In genomic region chr2:119476621-119477391, GRCm38 (mm10) we compare ENCODE assay signal across 8 mouse cellular contexts. TPM values are rescaled to one million over a fixed set of nuclear protein-coding genes. Genes with fewer than 3 reads are reported as not detected.
A peak's percentile ranks its signal among the peaks of the same experiment; 100 is the strongest.
DNase-seq lines count a peak whose midpoint lies in the region; ATAC-seq and TF ChIP-seq lines count a peak whose summit lies in the region.

No protein-coding gene starts in this region.

- DNase-seq in ES-E14 (ENCODE audit: low read depth, low spot score), result no peak
- DNase-seq in heart, postnatal 10 days, result peak; percentile 77 to 82
- peak; percentile 71 to 83 for DNase-seq in kidney, postnatal 4 days

- 0 out of 2 replicates have a peak, but pooled peaks cover 3% of the 10 kb centered on the region for H3K36me3 ChIP-seq in ES-E14 (ENCODE audit: control insufficient read depth, insufficient read depth, low read length, poor library complexity, severe bottlenecking)
- H3K36me3 ChIP-seq in forebrain, embryonic 13.5 days (ENCODE audit: poor library complexity, severe bottlenecking), result peaks cover 6% of the 10 kb centered on the region; the same call in 1 of the 2 replicates
- 0 out of 2 replicates have a peak, but pooled peaks cover 4% of the 10 kb centered on the region for H3K36me3 ChIP-seq in liver, embryonic 15.5 days (replicated peaks)
- peaks cover 5% of the 10 kb centered on the region; the same call in 1 of the 2 replicates for H3K36me3 ChIP-seq in neural tube, embryonic 13.5 days
- H3K36me3 ChIP-seq in testis, adult 2 months (ENCODE audit: control insufficient read depth, insufficient read depth, low read length), result no peaks in the 10 kb centered on the region; the same call in 1 of the 2 replicates

- peak overlapping the region; percentile 97 for H3K27ac ChIP-seq in ES-E14 (ENCODE audit: insufficient read depth, low read depth, low read length, poor library complexity, severe bottlenecking)
- peak overlapping the region; percentile 97 for H3K27ac ChIP-seq in forebrain, embryonic 13.5 days
- peak overlapping the region; percentile 100 for H3K27ac ChIP-seq in liver, embryonic 15.5 days (replicated peaks)
- peak overlapping the region; percentile 98 for H3K27ac ChIP-seq in neural tube, embryonic 13.5 days (replicated peaks)
- H3K27ac ChIP-seq in testis, adult 2 months (ENCODE audit: control insufficient read depth, insufficient read depth, low read depth, low read length), result peak overlapping the region; percentile 96

- H3K27me3 ChIP-seq in forebrain, embryonic 13.5 days, result no peaks in the 10 kb centered on the region
- no peaks in the 10 kb centered on the region for H3K27me3 ChIP-seq in liver, embryonic 15.5 days
- no peaks in the 10 kb centered on the region for H3K27me3 ChIP-seq in neural tube, embryonic 13.5 days
- no peaks in the 10 kb centered on the region for H3K27me3 ChIP-seq in testis, adult 2 months (ENCODE audit: control insufficient read depth, insufficient read depth, low read length)

- peak overlapping the region; percentile 99 for H3K9ac ChIP-seq in ES-E14 (ENCODE audit: insufficient read depth, low read depth, low read length, poor library complexity, severe bottlenecking)
- H3K9ac ChIP-seq in forebrain, embryonic 13.5 days, result peak overlapping the region; percentile 96
- H3K9ac ChIP-seq in liver, embryonic 15.5 days, result peak overlapping the region; percentile 96
- H3K9ac ChIP-seq in neural tube, embryonic 13.5 days, result peak overlapping the region; percentile 99

- TF ChIP-seq POLR2A in testis, adult 2 months (IDR thresholded peaks at IDR 0.05; ENCODE audit: control insufficient read depth, low read depth, low read length), result no peak; the same call in 1 of the 2 replicates

- intact Hi-C loops in heart, postnatal 10 days (cut with DNase I), result loop anchor here (5.0 kb wide), 1 partner anchor 120 kb away; no protein-coding TSS in a partner anchor

- TF ChIP-seq CTCF in testis, adult 2 months (IDR thresholded peaks at IDR 0.05; ENCODE audit: control insufficient read depth, insufficient read depth, insufficient replicate concordance, low read depth, low read length), result no peak

- peak overlapping the region; percentile 77 for H3K4me2 ChIP-seq in forebrain, embryonic 13.5 days
- H3K4me2 ChIP-seq in liver, embryonic 15.5 days, result peak overlapping the region; percentile 92
- peak overlapping the region; percentile 91 for H3K4me2 ChIP-seq in neural tube, embryonic 13.5 days

- H3K4me3 ChIP-seq in ES-E14 (ENCODE audit: insufficient read depth in 1 of 2, low read depth in 1 of 2, low read length in 2 of 2, poor library complexity in 1 of 2, severe bottlenecking in 1 of 2), result peak overlapping the region; percentile 80 to 82
- H3K4me3 ChIP-seq in forebrain, embryonic 13.5 days, result peak overlapping the region; percentile 92
- peak overlapping the region; percentile 90 for H3K4me3 ChIP-seq in liver, embryonic 15.5 days (replicated peaks)
- peak overlapping the region; percentile 93 for H3K4me3 ChIP-seq in neural tube, embryonic 13.5 days
- peak overlapping the region; percentile 99 for H3K4me3 ChIP-seq in testis, adult 2 months (ENCODE audit: control insufficient read depth, low read depth, low read length)

- under 1% methylated on average over 38 of the region's 44 CpGs for WGBS in forebrain, embryonic 13.5 days
- WGBS in liver, embryonic 15.5 days (ENCODE audit: insufficient replicate concordance), result under 1% methylated on average over 44 of the region's 44 CpGs
- under 1% methylated on average over 44 of the region's 44 CpGs for WGBS in neural tube, embryonic 13.5 days

- peaks cover 2 to 6% of the 10 kb centered on the region in 2 experiments; a peak in 3 of 4 replicates for H3K4me1 ChIP-seq in ES-E14 (ENCODE audit: control insufficient read depth in 2 of 2, insufficient read depth in 2 of 2, low read length in 2 of 2, poor library complexity in 1 of 2)
- H3K4me1 ChIP-seq in forebrain, embryonic 13.5 days, result peaks cover 30% of the 10 kb centered on the region
- H3K4me1 ChIP-seq in liver, embryonic 15.5 days (replicated peaks), result peaks cover 37% of the 10 kb centered on the region
- peaks cover 32% of the 10 kb centered on the region for H3K4me1 ChIP-seq in neural tube, embryonic 13.5 days (replicated peaks)
- peaks cover 2% of the 10 kb centered on the region for H3K4me1 ChIP-seq in testis, adult 2 months (ENCODE audit: control insufficient read depth, insufficient read depth, low read length)

- no peaks in the 10 kb centered on the region for H3K9me3 ChIP-seq in ES-E14 (ENCODE audit: control insufficient read depth, insufficient read depth, low read depth, low read length)
- no peaks in the 10 kb centered on the region for H3K9me3 ChIP-seq in forebrain, embryonic 13.5 days (replicated peaks)
- H3K9me3 ChIP-seq in liver, embryonic 15.5 days (replicated peaks), result no peaks in the 10 kb centered on the region
- H3K9me3 ChIP-seq in neural tube, embryonic 13.5 days, result no peaks in the 10 kb centered on the region

- in situ Hi-C loops in ES-E14 (cut with MboI; ENCODE audit: low sequenced_read_pairs in 2 of 2, unreplicated experiment in 2 of 2), result no loop called here

- peak; percentile 38 for ATAC-seq in cerebellum, adult (ENCODE audit: insufficient number of reproducible peaks, low FRiP score, low TSS enrichment)
- peak; percentile 73 for ATAC-seq in forebrain, embryonic 13.5 days
- peak; percentile 16 for ATAC-seq in liver, embryonic 15.5 days (ENCODE audit: insufficient read depth)
- ATAC-seq in neural tube, embryonic 13.5 days (ENCODE audit: low read depth), result peak; percentile 84

TF ChIP-seq in ES-E14, 5 proteins besides CTCF, POLR2A, EP300 and RAD21:
- TF ChIP-seq HCFC1 (IDR thresholded peaks at IDR 0.05; ENCODE audit: borderline replicate concordance, insufficient read depth, low read length), result peak; percentile 25; the same call in 1 of the 2 replicates
- no peak for TF ChIP-seq ZNF384 (IDR thresholded peaks at IDR 0.05; ENCODE audit: low read depth, low read length)

RNA-seq across cellular contexts. Expression of gene Ino80, which starts 0.7 kb away (rescaled TPM):
- total RNA-seq in ES-E14 (2012; rRNA removed), result 38.8 and 39.2 TPM in 2 replicates
- 4.1 and 4.6 TPM in 2 replicates for polyA plus RNA-seq in forebrain, embryonic 13.5 days (2015; fragmentation: Nextera tagmentation; extraction: Ambion mirVana)
- total RNA-seq in heart, postnatal 10 days (2021), result 10 to 100 TPM; 13.7 to 14.7 TPM
- 1.4 and 1.6 TPM in 2 replicates for polyA plus RNA-seq in liver, embryonic 15.5 days (2015; fragmentation: Nextera tagmentation; extraction: Ambion mirVana)
- 3.1 and 3.2 TPM in 2 replicates for polyA plus RNA-seq in neural tube, embryonic 13.5 days (2015; fragmentation: Nextera tagmentation; extraction: Ambion mirVana)
- polyA plus RNA-seq in testis, adult 2 months (2012; rRNA removed), result 6.1 and 6.7 TPM in 2 replicates

Comparison
In these comparisons a context has a peak if more than half of its experiments do, and no peak if none do; other contexts are left out.
1. ATAC-seq: peak in every context shown above with its lines; median percentile 84 in neural tube, embryonic 13.5 days; 73 in forebrain, embryonic 13.5 days; 38 in cerebellum, adult; 16 in liver, embryonic 15.5 days.